Mouse (Mus musculus): ENCODE data around the gene Cd72. TPM values are rescaled to one million over a fixed set of nuclear protein-coding genes. Genes with fewer than 3 reads are reported as not detected.

Gene Cd72
- polyA plus RNA-seq, 1 experiment from 2014 or later = 2.3 TPM

DNA sequence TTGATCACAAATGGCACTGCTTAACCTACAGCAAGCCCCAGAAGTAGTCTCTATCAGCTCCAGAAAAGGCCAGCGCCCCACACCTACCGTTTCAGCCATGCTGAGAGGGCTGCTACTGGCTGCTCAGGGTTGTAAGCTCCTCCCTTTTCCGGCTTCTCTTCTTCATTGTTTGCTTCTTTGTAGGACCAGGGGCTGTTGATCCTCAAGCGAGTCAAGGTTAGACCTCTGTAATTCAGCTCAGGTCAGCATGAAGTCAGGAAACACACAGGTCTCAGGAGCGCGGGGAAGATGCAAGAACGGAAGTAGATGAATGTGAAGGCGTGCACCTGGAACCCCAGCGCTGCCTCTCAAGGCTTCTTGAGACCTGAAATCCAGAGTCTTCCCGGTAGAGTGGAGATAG lies 49.7 kb downstream of the Cd72 start:
- 89% methylated on average over 10 of the region's 10 CpGs for WGBS
- Histone ChIP-seq H3K27ac (replicated peaks) (no peak overlapping the region), H3K9me3 (no peaks in the 10 kb centered on the region), H3K36me3 (replicated peaks) (no peaks in the 10 kb centered on the region), H3K4me3 (no peak overlapping the region), H3K27me3 (replicated peaks; ENCODE audit: low read depth, poor library complexity, severe bottlenecking) (no peaks in the 10 kb centered on the region), H3K4me1 (peaks cover 52% of the 10 kb centered on the region)
- no peak for DNase-seq (ENCODE audit: low spot score)

DNA sequence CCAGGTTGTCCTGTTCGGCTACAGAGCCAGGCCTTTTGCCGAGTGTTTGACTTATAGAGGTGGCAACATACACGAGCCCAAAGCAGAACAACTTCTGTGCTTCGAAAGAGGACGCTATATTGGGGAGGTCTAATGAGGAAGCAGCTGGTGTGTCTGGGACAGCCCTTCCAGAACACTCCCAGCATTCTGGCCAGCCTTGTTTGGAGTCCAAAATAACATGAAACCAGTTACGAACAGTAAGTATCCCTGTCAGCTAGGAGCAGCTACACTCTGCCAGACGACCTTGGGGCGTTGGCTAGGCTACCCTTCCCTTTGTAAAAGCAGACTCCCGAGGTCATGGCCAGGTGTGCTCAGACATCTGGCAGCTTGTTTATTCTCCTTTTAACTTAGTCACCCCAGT lies 52.2 kb downstream of the Cd72 start:
- no peak overlapping the region for H3K4me3 ChIP-seq
- H3K27me3 ChIP-seq (replicated peaks; ENCODE audit: low read depth, poor library complexity, severe bottlenecking) = no peaks in the 10 kb centered on the region
- H3K9me3 ChIP-seq = no peaks in the 10 kb centered on the region
- no peak for DNase-seq (ENCODE audit: low spot score)
- WGBS = 79% methylated on average over 9 of the region's 9 CpGs
- H3K27ac ChIP-seq (replicated peaks) = 0 out of 2 replicates have a peak overlapping the region, but pooled peaks have one; percentile 42
- H3K4me1 ChIP-seq = peaks cover 65% of the 10 kb centered on the region
- H3K36me3 ChIP-seq (replicated peaks) = no peaks in the 10 kb centered on the region

DNA sequence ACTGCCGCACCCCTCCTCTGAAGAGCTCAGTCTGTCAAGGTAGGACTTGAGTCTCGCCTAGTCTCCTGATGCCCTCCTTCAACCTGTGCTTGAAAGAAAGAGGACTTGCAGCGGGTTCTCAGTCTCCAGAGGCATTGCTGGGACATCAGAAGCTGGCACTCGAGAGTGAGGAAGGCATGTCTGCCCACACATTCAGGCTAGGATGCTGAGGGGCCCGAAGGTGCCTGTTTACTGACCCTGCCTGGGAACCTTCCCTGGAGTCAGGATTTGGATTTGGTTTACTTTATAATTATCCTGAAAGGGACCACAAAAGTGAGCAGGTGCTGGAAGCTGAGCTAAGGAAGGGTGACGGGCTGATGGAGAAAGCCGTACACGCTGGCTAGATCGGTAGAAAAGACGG lies 52.9 kb downstream of the Cd72 start:
- peaks cover 57% of the 10 kb centered on the region for H3K4me1 ChIP-seq
- no peaks in the 10 kb centered on the region for H3K36me3 ChIP-seq (replicated peaks)
- H3K27ac ChIP-seq (replicated peaks) = peak overlapping the region; percentile 42
- peak overlapping the region; percentile 11; the same call in 1 of the 2 replicates for H3K4me3 ChIP-seq
- 82% methylated on average over 10 of the region's 10 CpGs for WGBS
- no peaks in the 10 kb centered on the region for H3K9me3 ChIP-seq
- no peaks in the 10 kb centered on the region for H3K27me3 ChIP-seq (replicated peaks; ENCODE audit: low read depth, poor library complexity, severe bottlenecking)
- DNase-seq (ENCODE audit: low spot score) = no peak

DNA sequence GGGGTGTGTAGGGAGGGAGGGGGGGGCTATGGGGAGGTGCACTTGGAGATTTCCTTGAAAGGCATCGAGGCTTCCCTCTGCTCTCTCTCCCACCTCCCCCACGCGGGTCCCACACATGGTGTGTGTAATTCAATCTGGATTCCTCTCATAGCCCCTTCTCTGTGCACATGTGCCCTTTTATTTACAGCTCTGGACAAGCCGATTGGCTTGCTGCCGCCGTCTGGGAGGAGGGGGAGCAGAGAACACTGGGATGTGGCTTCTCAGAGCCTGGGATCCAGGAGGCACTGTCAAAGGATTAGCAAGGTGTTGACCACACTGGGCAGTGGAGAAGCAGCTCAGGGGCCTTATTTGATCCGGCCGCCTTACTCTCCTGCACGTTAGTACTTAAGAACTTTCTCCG lies 53.5 kb downstream of the Cd72 start:
- H3K4me3 ChIP-seq = 0 out of 2 replicates have a peak overlapping the region, but pooled peaks have one; percentile 11
- H3K27me3 ChIP-seq (replicated peaks; ENCODE audit: low read depth, poor library complexity, severe bottlenecking) = no peaks in the 10 kb centered on the region
- peak overlapping the region; percentile 42 for H3K27ac ChIP-seq (replicated peaks)
- no peaks in the 10 kb centered on the region for H3K9me3 ChIP-seq
- no peaks in the 10 kb centered on the region for H3K36me3 ChIP-seq (replicated peaks)
- DNase-seq (ENCODE audit: low spot score) = peak; percentile 72
- H3K4me1 ChIP-seq = peaks cover 52% of the 10 kb centered on the region
- WGBS = 24% methylated on average over 10 of the region's 10 CpGs

DNA sequence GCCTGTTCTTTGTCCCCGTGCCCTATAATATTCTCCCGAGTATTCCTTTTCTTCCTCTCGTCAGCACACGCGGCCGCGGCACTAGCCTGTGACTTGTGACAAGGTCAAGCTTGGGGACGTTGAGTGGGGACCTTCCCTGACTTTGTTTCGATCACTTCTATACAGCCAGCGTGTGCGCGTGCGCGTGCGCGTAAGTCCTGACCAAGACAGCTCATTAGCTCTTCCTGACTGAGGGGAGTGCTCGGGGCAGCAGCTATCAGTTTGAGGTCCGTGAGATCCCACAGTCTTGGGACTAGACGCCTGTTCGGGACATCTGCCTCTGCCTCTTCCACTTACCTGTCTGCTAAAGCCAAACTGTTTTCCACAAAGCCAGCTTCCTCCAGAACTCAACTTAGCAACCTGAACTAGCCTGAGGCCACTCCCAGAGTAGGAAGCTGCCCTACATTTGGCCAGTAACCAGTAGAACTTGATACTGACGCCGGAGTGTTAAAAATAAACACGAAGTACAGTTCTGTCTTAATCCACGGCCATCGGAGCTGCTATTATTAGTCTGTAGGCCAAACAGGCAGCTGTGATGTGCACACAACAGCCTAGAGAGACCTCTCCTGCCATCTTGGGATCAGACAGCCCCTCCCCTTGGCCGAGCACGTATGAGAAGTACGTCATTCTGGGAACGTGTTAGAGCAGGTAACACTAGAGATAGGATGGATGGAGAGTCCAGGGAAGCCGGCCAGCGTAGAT lies 54.9 kb downstream of the Cd72 start:
- Histone ChIP-seq H3K27ac (replicated peaks) (peak overlapping the region; percentile 8; the same call in 1 of the 2 replicates), H3K4me3 (no peak overlapping the region), H3K9me3 (no peaks in the 10 kb centered on the region), H3K27me3 (replicated peaks; ENCODE audit: low read depth, poor library complexity, severe bottlenecking) (no peaks in the 10 kb centered on the region), H3K4me1 (peaks cover 51% of the 10 kb centered on the region), H3K36me3 (replicated peaks) (no peaks in the 10 kb centered on the region)
- 80% methylated on average over 31 of the region's 31 CpGs for WGBS
- no peak for DNase-seq (ENCODE audit: low spot score)

DNA sequence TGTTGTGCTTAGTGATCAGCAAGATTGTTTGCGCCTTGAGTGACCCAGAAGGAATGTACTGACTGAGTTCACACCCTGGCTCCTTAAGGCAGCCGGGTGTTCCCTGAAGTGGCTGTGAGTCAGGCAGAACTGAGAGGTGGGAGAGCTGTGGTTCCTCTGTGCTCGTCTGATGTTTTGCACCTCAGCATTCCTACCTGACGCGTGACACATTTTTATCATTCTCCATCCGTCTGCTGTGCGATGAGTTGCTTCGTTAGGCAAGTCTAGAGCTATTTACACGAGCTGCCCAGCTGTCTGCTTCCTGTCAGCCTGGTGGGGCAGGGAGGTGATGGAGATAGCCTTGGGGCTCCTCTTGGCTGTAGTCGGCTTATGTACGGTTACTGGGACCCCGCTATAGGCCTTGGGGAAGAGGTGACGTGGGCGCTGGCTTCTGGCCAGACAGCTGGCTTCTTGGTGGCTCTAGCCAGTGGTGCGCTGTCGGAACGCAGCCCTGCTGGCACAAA lies 55.5 kb downstream of the Cd72 start:
- Histone ChIP-seq H3K27ac (replicated peaks) (peak overlapping the region; percentile 57), H3K4me1 (peaks cover 57% of the 10 kb centered on the region), H3K36me3 (replicated peaks) (no peaks in the 10 kb centered on the region), H3K9me3 (no peaks in the 10 kb centered on the region), H3K4me3 (no peak overlapping the region), H3K27me3 (replicated peaks; ENCODE audit: low read depth, poor library complexity, severe bottlenecking) (no peaks in the 10 kb centered on the region)
- 58% methylated on average over 17 of the region's 17 CpGs for WGBS
- DNase-seq (ENCODE audit: low spot score) = peak; percentile 33

DNA sequence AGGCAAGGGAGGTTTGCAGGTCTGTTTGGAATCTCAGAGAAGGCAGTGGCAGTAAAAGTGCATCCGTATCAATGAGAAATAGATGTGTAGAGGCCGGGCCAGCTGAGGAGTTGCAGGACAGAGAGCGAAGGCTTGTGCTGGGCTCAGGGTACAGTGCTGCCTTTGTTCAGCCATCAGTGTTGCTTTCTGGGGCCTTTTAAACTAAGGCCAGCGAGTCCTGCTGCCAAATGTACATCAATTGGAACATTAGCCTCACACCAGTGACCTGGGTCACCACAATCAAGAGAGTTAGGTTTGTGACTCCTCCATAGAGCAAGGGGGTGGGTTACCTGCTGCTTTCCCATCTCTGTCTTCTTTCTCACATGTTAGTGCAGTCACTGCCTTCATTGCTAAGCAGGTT lies 56.4 kb downstream of the Cd72 start:
- no peaks in the 10 kb centered on the region for H3K36me3 ChIP-seq (replicated peaks)
- no peaks in the 10 kb centered on the region for H3K27me3 ChIP-seq (replicated peaks; ENCODE audit: low read depth, poor library complexity, severe bottlenecking)
- WGBS = 40% methylated on average over 4 of the region's 4 CpGs
- peak overlapping the region; percentile 49 for H3K27ac ChIP-seq (replicated peaks)
- H3K9me3 ChIP-seq = no peaks in the 10 kb centered on the region
- DNase-seq (ENCODE audit: low spot score) = no peak
- peaks cover 57% of the 10 kb centered on the region for H3K4me1 ChIP-seq
- no peak overlapping the region for H3K4me3 ChIP-seq

Other genes with a start within 250 kb of the Cd72 start
- gene Atp8b5, start 187.5 kb downstream of the Cd72 start, polyA plus RNA-seq (2016; fragmentation: Nextera tagmentation; extraction: Ambion mirVana) = 0.16 and 0.36 TPM in 2 replicates
- 9.5 and 10.9 TPM in 2 replicates for gene Rusc2, start 72.6 kb downstream of the Cd72 start, polyA plus RNA-seq (2016; fragmentation: Nextera tagmentation; extraction: Ambion mirVana)
- 0.11 TPM in 1 of 2 replicates, not detected in the other for gene Fam166b, start 25.5 kb downstream of the Cd72 start, polyA plus RNA-seq (2016; fragmentation: Nextera tagmentation; extraction: Ambion mirVana)
- gene Tesk1, start 12.7 kb downstream of the Cd72 start, polyA plus RNA-seq (2016; fragmentation: Nextera tagmentation; extraction: Ambion mirVana) = 6.9 and 9.2 TPM in 2 replicates
- gene Sit1, start 29.1 kb upstream of the Cd72 start, polyA plus RNA-seq (2016; fragmentation: Nextera tagmentation; extraction: Ambion mirVana) = not detected in 2 replicates
- 45.2 and 46.6 TPM in 2 replicates for gene Ccdc107, start 38.3 kb upstream of the Cd72 start, polyA plus RNA-seq (2016; fragmentation: Nextera tagmentation; extraction: Ambion mirVana)
- 44.1 and 48.2 TPM in 2 replicates for gene Arhgef39, start 45.1 kb upstream of the Cd72 start, polyA plus RNA-seq (2016; fragmentation: Nextera tagmentation; extraction: Ambion mirVana)
- 0.96 and 1.0 TPM in 2 replicates for gene Car9, start 52.3 kb upstream of the Cd72 start, polyA plus RNA-seq (2016; fragmentation: Nextera tagmentation; extraction: Ambion mirVana)
- gene Tpm2, start 69.1 kb upstream of the Cd72 start, polyA plus RNA-seq (2016; fragmentation: Nextera tagmentation; extraction: Ambion mirVana) = 59.4 and 61.1 TPM in 2 replicates
- 35.7 and 36.0 TPM in 2 replicates for gene Creb3, start 107.7 kb upstream of the Cd72 start, polyA plus RNA-seq (2016; fragmentation: Nextera tagmentation; extraction: Ambion mirVana)
- gene Tln1, start 108.1 kb upstream of the Cd72 start, polyA plus RNA-seq (2016; fragmentation: Nextera tagmentation; extraction: Ambion mirVana) = 53.1 and 53.5 TPM in 2 replicates
- 17.5 and 18.8 TPM in 2 replicates for gene Rgp1, start 124.1 kb upstream of the Cd72 start, polyA plus RNA-seq (2016; fragmentation: Nextera tagmentation; extraction: Ambion mirVana)
- 26.6 and 28.0 TPM in 2 replicates for gene Gba2, start 124.2 kb upstream of the Cd72 start, polyA plus RNA-seq (2016; fragmentation: Nextera tagmentation; extraction: Ambion mirVana)
- 0.34 and 0.99 TPM in 2 replicates for gene Msmp, start 129.9 kb upstream of the Cd72 start, polyA plus RNA-seq (2016; fragmentation: Nextera tagmentation; extraction: Ambion mirVana)
- gene Npr2, start 177.3 kb upstream of the Cd72 start, polyA plus RNA-seq (2016; fragmentation: Nextera tagmentation; extraction: Ambion mirVana) = 12.5 and 16.7 TPM in 2 replicates
- gene Spag8, start 199.0 kb upstream of the Cd72 start, polyA plus RNA-seq (2016; fragmentation: Nextera tagmentation; extraction: Ambion mirVana) = 1.8 and 2.0 TPM in 2 replicates
- gene Hint2, start 201.8 kb upstream of the Cd72 start, polyA plus RNA-seq (2016; fragmentation: Nextera tagmentation; extraction: Ambion mirVana) = 71.7 and 72.8 TPM in 2 replicates
- gene Tmem8b, start 214.3 kb upstream of the Cd72 start, polyA plus RNA-seq (2016; fragmentation: Nextera tagmentation; extraction: Ambion mirVana) = 4.0 and 5.1 TPM in 2 replicates
- 1.4 and 1.7 TPM in 2 replicates for gene Fam221b, start 214.5 kb upstream of the Cd72 start, polyA plus RNA-seq (2016; fragmentation: Nextera tagmentation; extraction: Ambion mirVana)
- gene Olfr70, start 246.2 kb upstream of the Cd72 start, polyA plus RNA-seq (2016; fragmentation: Nextera tagmentation; extraction: Ambion mirVana) = 0.07 TPM in 1 of 2 replicates, not detected in the other